Mouse (Mus musculus): ENCODE results near the gene Chid1. TPM values are rescaled to one million over a fixed set of nuclear protein-coding genes. Genes with fewer than 3 reads are reported as not detected.
A peak's percentile ranks its signal among the peaks of the same experiment; 100 is the strongest.
"Not testable (repeated sequence)": the region's sequence is repeated elsewhere in the genome, so short reads cannot be mapped to it uniquely, and the experiment has no call there.

Gene Chid1
- total RNA-seq, 2 experiments from 2014 or later: 45.6 to 54.2 TPM

- DNase-seq: peak; percentile 59
These were observed 77.9 kb downstream of the Chid1 start for GRCm38 (mm10) chr7:141461521-141462332.

GRCm38 (mm10) chr7:141460391-141461113 lies 79.1 kb downstream of the Chid1 start, which contains the start of gene Cracr2b:
Gene Cracr2b, plus strand, starts transcription at chr7:141461094.
- peak; percentile 34 for DNase-seq

- DNase-seq: peak; percentile 12
These were observed 79.7 kb downstream of the Chid1 start for GRCm38 (mm10) chr7:141460001-141460390.

- DNase-seq: peak; percentile 67
These were observed 80.4 kb downstream of the Chid1 start for GRCm38 (mm10) chr7:141459301-141459711.

- DNase-seq: peak; percentile 15
These were observed 81.0 kb downstream of the Chid1 start for GRCm38 (mm10) chr7:141458661-141459060.

- peak; percentile 74 for DNase-seq
These were observed 81.5 kb downstream of the Chid1 start for GRCm38 (mm10) chr7:141457986-141458660.

- peak; percentile 19 for DNase-seq
These were observed 82.4 kb downstream of the Chid1 start for GRCm38 (mm10) chr7:141457236-141457635.

- peak; percentile 75 for DNase-seq
These were observed 82.9 kb downstream of the Chid1 start for GRCm38 (mm10) chr7:141456739-141457138.

GRCm38 (mm10) chr7:141455610-141456314 lies 83.9 kb downstream of the Chid1 start:
- DNase-seq: peak; percentile 85

- peak; percentile 98 for DNase-seq
These were observed 84.6 kb downstream of the Chid1 start, which contains the start of gene Pnpla2 for GRCm38 (mm10) chr7:141454967-141455551. Gene Pnpla2, plus strand, starts transcription at chr7:141455198.

- DNase-seq: peak; percentile 16
These were observed 86.0 kb downstream of the Chid1 start for GRCm38 (mm10) chr7:141453636-141454035.

GRCm38 (mm10) chr7:141451928-141452327 lies 87.7 kb downstream of the Chid1 start:
- DNase-seq: peak; percentile 65

GRCm38 (mm10) chr7:141447110-141447991 lies 92.3 kb downstream of the Chid1 start, which contains the start of gene Rplp2:
Gene Rplp2, plus strand, starts transcription at chr7:141447370.
- DNase-seq: peak; percentile 96

GRCm38 (mm10) chr7:141446374-141446773 lies 93.3 kb downstream of the Chid1 start:
- not testable (repeated sequence) for DNase-seq

GRCm38 (mm10) chr7:141443828-141444237 lies 95.8 kb downstream of the Chid1 start, which contains the start of gene Pidd1:
Gene Pidd1, minus strand, starts transcription at chr7:141444025.
- DNase-seq: peak; percentile 85

Other genes starting within 250 kb of the Chid1 start
- under 1 TPM in 1 of 2 experiments, not detected in 1; 0.36 TPM for gene Drd4, start 247.9 kb downstream of the Chid1 start, total RNA-seq (2021)
- 10 to 100 TPM; 39.9 to 59.2 TPM for gene Deaf1, start 212.2 kb downstream of the Chid1 start, total RNA-seq (2021)
- gene Tmem80, start 212.1 kb downstream of the Chid1 start, total RNA-seq (2021): 10 to 100 TPM; 22.1 to 31.6 TPM
- 1 to 10 TPM; 4.6 to 7.1 TPM for gene Eps8l2, start 201.0 kb downstream of the Chid1 start, total RNA-seq (2021)
- 100 to 1,000 TPM; 466 to 479 TPM for gene Taldo1, start 147.7 kb downstream of the Chid1 start, total RNA-seq (2021)
- gene Gatd1, start 125.7 kb downstream of the Chid1 start, total RNA-seq (2021): 10 to 100 TPM; 26.2 to 39.2 TPM
- gene Cend1, start 110.4 kb downstream of the Chid1 start, total RNA-seq (2021): 1 to 10 TPM; 2.5 to 6.4 TPM
- gene Slc25a22, start 102.0 kb downstream of the Chid1 start, total RNA-seq (2021): 10 to 100 TPM; 60.2 to 74.3 TPM
- 1 to 10 TPM; 2.4 to 7.3 TPM for gene Pidd1, start 95.8 kb downstream of the Chid1 start, total RNA-seq (2021)
- 1,000 to 10,000 TPM; 1,282 to 1,421 TPM for gene Rplp2, start 92.5 kb downstream of the Chid1 start, total RNA-seq (2021)
- gene Pnpla2, start 84.7 kb downstream of the Chid1 start, total RNA-seq (2021): 1,000 to 10,000 TPM; 1,181 to 1,292 TPM
- gene Cracr2b, start 78.8 kb downstream of the Chid1 start, total RNA-seq (2021): 10 to 100 TPM; 16.8 to 19.6 TPM
- 100 to 1,000 TPM; 184 to 198 TPM for gene Cd151, start 72.5 kb downstream of the Chid1 start, total RNA-seq (2021)
- 10 to 100 TPM; 58.3 to 59.7 TPM for gene Polr2l, start 64.7 kb downstream of the Chid1 start, total RNA-seq (2021)
- 10 to 100 TPM; 53.8 to 57.1 TPM for gene Tspan4, start 64.6 kb downstream of the Chid1 start, total RNA-seq (2021)
- 10 to 100 TPM; 68.5 to 70.2 TPM for gene Ap2a2, start 22.3 kb upstream of the Chid1 start, total RNA-seq (2021)
- gene Muc6, start 115.5 kb upstream of the Chid1 start, total RNA-seq (2021): under 1 TPM in 1 of 2 experiments, not detected in 1; 0.06 TPM
- gene Muc2, start 150.5 kb upstream of the Chid1 start, total RNA-seq (2021): 1 to 10 TPM; 1.8 to 1.9 TPM
- not detected for gene Muc5ac, start 249.1 kb upstream of the Chid1 start, total RNA-seq (2021)